Mouse (Mus musculus): ENCODE measurements around the gene Camk1g. TPM values are rescaled to one million over a fixed set of nuclear protein-coding genes. Genes with fewer than 3 reads are reported as not detected.

Gene Camk1g
- polyA plus RNA-seq, 1 experiment from 2014 or later: 1.6 TPM

- no peak overlapping the region for H3K27ac ChIP-seq (replicated peaks)
- no peak overlapping the region for H3K4me2 ChIP-seq (replicated peaks; ENCODE audit: low read depth)
- TF ChIP-seq CTCF (IDR thresholded peaks at IDR 0.05; ENCODE audit: low read depth): no peak
- TF ChIP-seq EP300 (optimal IDR thresholded peaks at IDR 0.05): no peak
- no peak overlapping the region for H3K4me3 ChIP-seq (ENCODE audit: low read depth, low read length)
- H3K9me3 ChIP-seq (ENCODE audit: control insufficient read depth, low read length): no peaks in the 10 kb centered on the region
- peak; percentile 35; the same call in 1 of the 2 replicates for ATAC-seq (ENCODE audit: low FRiP score, low TSS enrichment)
- no peaks in the 10 kb centered on the region for H3K4me1 ChIP-seq (replicated peaks; ENCODE audit: control insufficient read depth, insufficient read depth)
- no peak overlapping the region for H3K9ac ChIP-seq (ENCODE audit: low read length)
- WGBS: 79% methylated on average over 3 of the region's 3 CpGs
- DNase-seq (ENCODE audit: low spot score): no peak
- no peaks in the 10 kb centered on the region for H3K27me3 ChIP-seq (ENCODE audit: control insufficient read depth, insufficient read depth, low read length)
- H3K36me3 ChIP-seq (ENCODE audit: control insufficient read depth, insufficient read depth, low read length): no peaks in the 10 kb centered on the region; the same call in 1 of the 2 replicates
Measured at GRCm38 (mm10) chr1:193351583-193351982, 18.5 kb downstream of the Camk1g start.

- Histone ChIP-seq H3K27ac (replicated peaks) (no peak overlapping the region), H3K9me3 (ENCODE audit: control insufficient read depth, low read length) (no peaks in the 10 kb centered on the region), H3K36me3 (ENCODE audit: control insufficient read depth, insufficient read depth, low read length) (no peaks in the 10 kb centered on the region; the same call in 1 of the 2 replicates), H3K4me3 (ENCODE audit: low read depth, low read length) (no peak overlapping the region), H3K4me2 (replicated peaks; ENCODE audit: low read depth) (no peak overlapping the region), H3K4me1 (replicated peaks; ENCODE audit: control insufficient read depth, insufficient read depth) (no peaks in the 10 kb centered on the region), H3K27me3 (ENCODE audit: control insufficient read depth, insufficient read depth, low read length) (no peaks in the 10 kb centered on the region), H3K9ac (ENCODE audit: low read length) (no peak overlapping the region)
- 94% methylated on average over 2 of the region's 2 CpGs for WGBS
- TF ChIP-seq EP300 (optimal IDR thresholded peaks at IDR 0.05) (no peak), CTCF (IDR thresholded peaks at IDR 0.05; ENCODE audit: low read depth) (no peak)
- ATAC-seq (ENCODE audit: low FRiP score, low TSS enrichment): no peak
- DNase-seq (ENCODE audit: low spot score): no peak
Measured at GRCm38 (mm10) chr1:193350546-193350801, 19.6 kb downstream of the Camk1g start.

GRCm38 (mm10) chr1:193349702-193350545 is 20.2 kb downstream of the Camk1g start:
- ATAC-seq (ENCODE audit: low FRiP score, low TSS enrichment) (no peak), DNase-seq (ENCODE audit: low spot score) (no peak)
- Histone ChIP-seq H3K36me3 (ENCODE audit: control insufficient read depth, insufficient read depth, low read length) (no peaks in the 10 kb centered on the region; the same call in 1 of the 2 replicates), H3K9ac (ENCODE audit: low read length) (no peak overlapping the region), H3K4me2 (replicated peaks; ENCODE audit: low read depth) (no peak overlapping the region), H3K27me3 (ENCODE audit: control insufficient read depth, insufficient read depth, low read length) (no peaks in the 10 kb centered on the region), H3K4me1 (replicated peaks; ENCODE audit: control insufficient read depth, insufficient read depth) (no peaks in the 10 kb centered on the region), H3K27ac (replicated peaks) (no peak overlapping the region), H3K4me3 (ENCODE audit: low read depth, low read length) (no peak overlapping the region), H3K9me3 (ENCODE audit: control insufficient read depth, low read length) (no peaks in the 10 kb centered on the region)
- 72% methylated on average over 10 of the region's 10 CpGs for WGBS
- TF ChIP-seq CTCF (IDR thresholded peaks at IDR 0.05; ENCODE audit: low read depth): no peak
- TF ChIP-seq EP300 (optimal IDR thresholded peaks at IDR 0.05): no peak

GRCm38 (mm10) chr1:193348261-193348962 is 21.7 kb downstream of the Camk1g start:
- H3K9ac ChIP-seq (ENCODE audit: low read length): no peak overlapping the region
- no peak overlapping the region for H3K4me2 ChIP-seq (replicated peaks; ENCODE audit: low read depth)
- no peaks in the 10 kb centered on the region for H3K4me1 ChIP-seq (replicated peaks; ENCODE audit: control insufficient read depth, insufficient read depth)
- no peak for ATAC-seq (ENCODE audit: low FRiP score, low TSS enrichment)
- no peaks in the 10 kb centered on the region for H3K9me3 ChIP-seq (ENCODE audit: control insufficient read depth, low read length)
- DNase-seq (ENCODE audit: low spot score): no peak
- no peak overlapping the region for H3K4me3 ChIP-seq (ENCODE audit: low read depth, low read length)
- no peaks in the 10 kb centered on the region; the same call in 1 of the 2 replicates for H3K36me3 ChIP-seq (ENCODE audit: control insufficient read depth, insufficient read depth, low read length)
- 80% methylated on average over 8 of the region's 9 CpGs for WGBS
- TF ChIP-seq CTCF (IDR thresholded peaks at IDR 0.05; ENCODE audit: low read depth) (no peak), EP300 (optimal IDR thresholded peaks at IDR 0.05) (no peak)
- no peaks in the 10 kb centered on the region for H3K27me3 ChIP-seq (ENCODE audit: control insufficient read depth, insufficient read depth, low read length)
- no peak overlapping the region for H3K27ac ChIP-seq (replicated peaks)

GRCm38 (mm10) chr1:193346908-193347307 is 23.2 kb downstream of the Camk1g start:
- TF ChIP-seq EP300 (optimal IDR thresholded peaks at IDR 0.05): no peak
- TF ChIP-seq CTCF (IDR thresholded peaks at IDR 0.05; ENCODE audit: low read depth): no peak

GRCm38 (mm10) chr1:193344976-193345375 is 25.1 kb downstream of the Camk1g start:
- no peak for DNase-seq (ENCODE audit: low spot score)
- no peak overlapping the region for H3K27ac ChIP-seq (replicated peaks)
- no peak; the same call in 1 of the 2 replicates for ATAC-seq (ENCODE audit: low FRiP score, low TSS enrichment)

More at GRCm38 (mm10) chr1:193346908-193347307, 23.2 kb downstream of the Camk1g start:
- ATAC-seq (ENCODE audit: low FRiP score, low TSS enrichment) (no peak), DNase-seq (ENCODE audit: low spot score) (no peak)
- no peak overlapping the region for H3K27ac ChIP-seq (replicated peaks)
- H3K4me3 ChIP-seq (ENCODE audit: low read depth, low read length): no peak overlapping the region
- H3K9ac ChIP-seq (ENCODE audit: low read length): no peak overlapping the region
- no peak overlapping the region for H3K4me2 ChIP-seq (replicated peaks; ENCODE audit: low read depth)
- H3K4me1 ChIP-seq (replicated peaks; ENCODE audit: control insufficient read depth, insufficient read depth): no peaks in the 10 kb centered on the region
- H3K27me3 ChIP-seq (ENCODE audit: control insufficient read depth, insufficient read depth, low read length): no peaks in the 10 kb centered on the region
- H3K36me3 ChIP-seq (ENCODE audit: control insufficient read depth, insufficient read depth, low read length): no peaks in the 10 kb centered on the region; the same call in 1 of the 2 replicates
- H3K9me3 ChIP-seq (ENCODE audit: control insufficient read depth, low read length): no peaks in the 10 kb centered on the region
- WGBS: 65% methylated on average over 3 of the region's 3 CpGs

More at GRCm38 (mm10) chr1:193344976-193345375, 25.1 kb downstream of the Camk1g start:
- no peaks in the 10 kb centered on the region for H3K27me3 ChIP-seq (ENCODE audit: control insufficient read depth, insufficient read depth, low read length)
- H3K4me3 ChIP-seq (ENCODE audit: low read depth, low read length): no peak overlapping the region
- 26% methylated on average over 2 of the region's 2 CpGs for WGBS
- H3K4me2 ChIP-seq (replicated peaks; ENCODE audit: low read depth): no peak overlapping the region
- no peaks in the 10 kb centered on the region for H3K9me3 ChIP-seq (ENCODE audit: control insufficient read depth, low read length)
- TF ChIP-seq CTCF (IDR thresholded peaks at IDR 0.05; ENCODE audit: low read depth): no peak
- TF ChIP-seq EP300 (optimal IDR thresholded peaks at IDR 0.05): no peak
- no peak overlapping the region for H3K9ac ChIP-seq (ENCODE audit: low read length)
- no peaks in the 10 kb centered on the region for H3K4me1 ChIP-seq (replicated peaks; ENCODE audit: control insufficient read depth, insufficient read depth)
- H3K36me3 ChIP-seq (ENCODE audit: control insufficient read depth, insufficient read depth, low read length): no peaks in the 10 kb centered on the region; the same call in 1 of the 2 replicates

All from stomach, postnatal 0 days (tissue).